In genomic region chr17:68338917-68339553, GRCm38 (mm10) we compare ENCODE assay signal across 21 mouse cellular contexts.
"Had no signal": no experiment of that assay in that cellular context is flagged by ENCODE, and none has a peak within 500 bp of the region (broad histone marks: within the 10 kb centered on the region; RNA-seq: fewer than 3 reads in every experiment).

No protein-coding gene starts in this region.

- H3K36me3 ChIP-seq: midbrain, embryonic 13.5 days; neural tube, embryonic 12.5 days; neural tube, embryonic 15.5 days had no signal

- ATAC-seq: intestine, postnatal 0 days; liver, postnatal 0 days; lung, postnatal 0 days; midbrain, embryonic 13.5 days had no signal

- H3K4me3 ChIP-seq: midbrain, embryonic 13.5 days; neural tube, embryonic 12.5 days; neural tube, embryonic 15.5 days had no signal

- H3K27ac ChIP-seq: kidney, postnatal 0 days; liver, embryonic 14.5 days; macrophage; midbrain, embryonic 13.5 days; neural tube, embryonic 12.5 days; neural tube, embryonic 15.5 days; stomach, postnatal 0 days had no signal

- H3K27me3 ChIP-seq: midbrain, embryonic 13.5 days; neural tube, embryonic 12.5 days; neural tube, embryonic 15.5 days had no signal

- H3K4me2 ChIP-seq: lung, embryonic 14.5 days; midbrain, embryonic 13.5 days; neural tube, embryonic 12.5 days; neural tube, embryonic 15.5 days had no signal

- H3K4me1 ChIP-seq: midbrain, embryonic 13.5 days; neural tube, embryonic 12.5 days; neural tube, embryonic 15.5 days had no signal

- H3K9ac ChIP-seq: liver, embryonic 14.5 days; liver, postnatal 0 days; lung, embryonic 14.5 days; midbrain, embryonic 13.5 days; neural tube, embryonic 12.5 days; neural tube, embryonic 15.5 days had no signal

- DNase-seq: kidney, adult 2 months; kidney, postnatal 25 days; left cerebral cortex, postnatal 4 days; liver; liver, postnatal 0 days; lung, embryonic 14.5 days; right cerebral cortex, adult 18-20 months; right cerebral cortex, postnatal 14 days; right cerebral cortex, postnatal 4 days; thymus, adult 2 months; thymus, postnatal 14 days; thymus, postnatal 4 days had no signal

- H3K9me3 ChIP-seq: midbrain, embryonic 13.5 days; neural tube, embryonic 12.5 days; neural tube, embryonic 15.5 days had no signal
